Mouse (Mus musculus) left cerebral cortex, adult 8-10 months (tissue): ENCODE measurements around the gene Gm8237. TPM values are rescaled to one million over a fixed set of nuclear protein-coding genes. Genes with fewer than 3 reads are reported as not detected.
A peak's percentile ranks its signal among the peaks of the same experiment; 100 is the strongest.
"Not testable (repeated sequence)": the region's sequence is repeated elsewhere in the genome, so short reads cannot be mapped to it uniquely, and the experiment has no call there.

Experiments
- DNase-seq, 2 experiments: peaks; one replicate each; pipeline ENCODE4 v3.0.0; 2022; ENCODE audit warnings: low spot score in 2 of 2
- total RNA-seq, 4 experiments: library from RNA; stranded (reverse); gene quantifications; 2 replicates each; pipeline ENCODE4 v1.2.4; 2022

The Gm8237 gene
- total RNA-seq = 1 to 10 TPM in 3 of 4 experiments, under 1 TPM in 1; 0.73 to 1.5 (median 1.1) TPM

GRCm38 (mm10) chr14:5880241-5880640, at the start of gene Gm8237:
Gm8237 (minus strand) TSS chr14:5880382.
- not testable (repeated sequence) for DNase-seq

GRCm38 (mm10) chr14:5923276-5923675, 43.1 kb upstream of the Gm8237 start:
- DNase-seq = not testable (repeated sequence)

- DNase-seq = not testable (repeated sequence)
These were observed 38.3 kb upstream of the Gm8237 start for GRCm38 (mm10) chr14:5918330-5918942.

GRCm38 (mm10) chr14:5913701-5914100, 33.5 kb upstream of the Gm8237 start:
- DNase-seq = not testable (repeated sequence)

- not testable (repeated sequence) for DNase-seq
These were observed 391 bp downstream of the Gm8237 start for GRCm38 (mm10) chr14:5879791-5880190.

GRCm38 (mm10) chr14:5879136-5879535, 1.0 kb downstream of the Gm8237 start:
- peak; percentile 6 to 9 for DNase-seq

GRCm38 (mm10) chr14:5855911-5856310, 24.3 kb downstream of the Gm8237 start:
- DNase-seq = not testable (repeated sequence)

- not testable (repeated sequence) for DNase-seq
These were observed 50.0 kb downstream of the Gm8237 start, which contains the start of gene Gm3424 for GRCm38 (mm10) chr14:5830229-5830628. Gm3424 (minus strand) TSS chr14:5830329.

GRCm38 (mm10) chr14:5812699-5813356, 67.4 kb downstream of the Gm8237 start:
- DNase-seq = not testable (repeated sequence)

Other genes starting within 250 kb of the Gm8237 start
- not detected for gene Gm8265, start 247.4 kb downstream of the Gm8237 start, total RNA-seq
- gene Gm9603, start 192.9 kb downstream of the Gm8237 start, total RNA-seq = not detected
- 1 to 10 TPM in 1 of 4 experiments, under 1 TPM in 1, not detected in 2; 0.32 to 1.1 TPM for gene Gm3373, start 138.8 kb downstream of the Gm8237 start, total RNA-seq
- 1 to 10 TPM; 2.8 to 3.9 (median 3.0) TPM for gene Gm3383, start 72.4 kb downstream of the Gm8237 start, total RNA-seq
- gene Gm3424, start 50.1 kb downstream of the Gm8237 start, total RNA-seq = not detected
- gene Gm3248, start 81.4 kb upstream of the Gm8237 start, total RNA-seq = 1 to 10 TPM in 2 of 4 experiments, under 1 TPM in 2; 0.34 to 1.0 (median 0.97) TPM
- gene Gm3453, start 98.8 kb upstream of the Gm8237 start, total RNA-seq = not detected
- gene Gm6337, start 177.9 kb upstream of the Gm8237 start, total RNA-seq = not detected
- under 1 TPM in 1 of 4 experiments, not detected in 3; 0.42 TPM for gene Gm8206, start 213.6 kb upstream of the Gm8237 start, total RNA-seq
- gene Gm3468, start 228.3 kb upstream of the Gm8237 start, total RNA-seq = 1 to 10 TPM; 1.0 to 1.2 (median 1.1) TPM
- not detected for gene Gm3476, start 245.4 kb upstream of the Gm8237 start, total RNA-seq